Mouse (Mus musculus) forebrain, embryonic 14.5 days (tissue): Measurements from ENCODE around the gene Cilp2. TPM values are rescaled to one million over a fixed set of nuclear protein-coding genes. Genes with fewer than 3 reads are reported as not detected.

Experiments used
- ATAC-seq: fragments of 200-750 bp; cut with Nextera tagmentation; 2 replicates; pipeline ENCODE4 v1.8.0; 2017; ENCODE audit warnings: mild to moderate bottlenecking, moderate library complexity
- DNase-seq: peaks from one replicate; pipeline ENCODE4 v3.0.0-alpha.2; 2015; ENCODE audit warnings: low spot score
- H3K27ac ChIP-seq: fragments of 300-500 bp; sonication (generic); 2 replicates; pipeline ENCODE4 v1.5.1; 2014; ENCODE audit warnings: low read depth, mild to moderate bottlenecking, control low read depth, low read length, moderate library complexity
- H3K27me3 ChIP-seq: fragments of 300-500 bp; sonication (generic); replicated peaks from 2 replicates; pipeline ENCODE4 v1.6.1; 2014; ENCODE audit warnings: low read length, control low read depth, mixed read lengths; ENCODE audit not compliant: control insufficient read depth, insufficient read depth
- H3K36me3 ChIP-seq: fragments of 300-500 bp; sonication (generic); 2 replicates; pipeline ENCODE4 v1.6.1; 2014; ENCODE audit warnings: low read length, control low read depth; ENCODE audit not compliant: control insufficient read depth, insufficient read depth
- H3K4me1 ChIP-seq: fragments of 300-500 bp; sonication (generic); 2 replicates; pipeline ENCODE4 v1.6.1; 2014; ENCODE audit warnings: antibody characterized with exemption, low read length, control low read depth; ENCODE audit not compliant: control insufficient read depth, insufficient read depth
- H3K4me2 ChIP-seq: fragments of 300-500 bp; sonication (generic); 2 replicates; pipeline ENCODE4 v1.6.1; 2014; ENCODE audit warnings: mild to moderate bottlenecking, control low read depth, low read length
- H3K4me3 ChIP-seq: fragments of 300-500 bp; sonication (generic); 2 replicates; pipeline ENCODE4 v1.5.1; 2014; ENCODE audit warnings: low read depth, low read length, control low read depth
- H3K9ac ChIP-seq: fragments of 300-500 bp; sonication (generic); 2 replicates; pipeline ENCODE4 v1.6.1; 2014; ENCODE audit warnings: mild to moderate bottlenecking, low read length, control low read depth, moderate library complexity
- H3K9me3 ChIP-seq: fragments of 300-500 bp; sonication (generic); replicated peaks from 2 replicates; pipeline ENCODE4 v1.6.1; 2016; ENCODE audit warnings: low read length, control low read depth, mixed read lengths; ENCODE audit not compliant: control insufficient read depth
- WGBS: fragments of 180-500 bp; shearing (Covaris S2); extraction: QIAGEN DNeasy Blood & Tissue Kit; methylation state at CpG from one replicate; pipeline ENCODE4 v1.1.7; 2014; 5-methylcytosine and 5-hydroxymethylcytosine counted together
- polyA plus RNA-seq: library from polyadenylated mRNA; unstranded; fragments of >200 nt; fragmentation: Nextera tagmentation; extraction: Ambion mirVana; gene quantifications from 2 replicates; pipeline ENCODE4 v1.2.1, GENCODE M21; 2014

Gene Cilp2
- 2.0 and 2.6 TPM in 2 replicates for polyA plus RNA-seq

GRCm38 (mm10) chr8:69887289-69888243 lies at the start of gene Cilp2:
Cilp2 (minus strand) TSS chr8:69887687.
- ATAC-seq (no peak), DNase-seq (no peak)
- H3K4me3 ChIP-seq = peak within 1 kb of the TSS; percentile 16
- whole genome bisulfite sequencing = under 1% methylated on average over 58 of the region's 60 CpGs
- H3K9me3 ChIP-seq = no peaks in the 10 kb centered on the region
- no peak within 1 kb of the TSS for H3K27ac ChIP-seq
- H3K4me2 ChIP-seq = peak within 1 kb of the TSS; percentile 39
- H3K4me1 ChIP-seq = peaks cover 2% of the 10 kb centered on the region
- peak within 1 kb of the TSS; percentile 29; the same call in 1 of the 2 replicates for H3K9ac ChIP-seq
- 0 out of 2 replicates have a peak, but pooled peaks cover 2% of the 10 kb centered on the region for H3K36me3 ChIP-seq
- H3K27me3 ChIP-seq = peaks cover 82% of the 10 kb centered on the region

GRCm38 (mm10) chr8:69936050-69936794 lies 48.7 kb upstream of the Cilp2 start:
- no peak overlapping the region for H3K9ac ChIP-seq
- H3K36me3 ChIP-seq = peaks cover 12% of the 10 kb centered on the region
- H3K27ac ChIP-seq = no peak overlapping the region
- no peak overlapping the region for H3K4me3 ChIP-seq
- no peaks in the 10 kb centered on the region for H3K4me1 ChIP-seq
- WGBS = 66% methylated on average over 7 of the region's 7 CpGs
- H3K4me2 ChIP-seq = no peak overlapping the region
- no peaks in the 10 kb centered on the region for H3K9me3 ChIP-seq
- DNase-seq (peak; percentile 64), ATAC-seq (peak; percentile 29; the same call in 1 of the 2 replicates)
- H3K27me3 ChIP-seq = no peaks in the 10 kb centered on the region

- no peaks in the 10 kb centered on the region for H3K27me3 ChIP-seq
- 83% methylated on average over 3 of the region's 3 CpGs for WGBS
- H3K4me3 ChIP-seq = no peak overlapping the region
- ATAC-seq = no peak
- H3K4me1 ChIP-seq = no peaks in the 10 kb centered on the region
- DNase-seq = no peak
- H3K27ac ChIP-seq = no peak overlapping the region
- peaks cover 12% of the 10 kb centered on the region for H3K36me3 ChIP-seq
- no peaks in the 10 kb centered on the region for H3K9me3 ChIP-seq
- no peak overlapping the region for H3K4me2 ChIP-seq
- no peak overlapping the region for H3K9ac ChIP-seq
These were observed 47.9 kb upstream of the Cilp2 start for GRCm38 (mm10) chr8:69935431-69935830.

- H3K9ac ChIP-seq = no peak overlapping the region
- no peak overlapping the region for H3K27ac ChIP-seq
- 93% methylated on average over 5 of the region's 5 CpGs for WGBS
- H3K4me3 ChIP-seq = no peak overlapping the region
- H3K27me3 ChIP-seq = no peaks in the 10 kb centered on the region
- DNase-seq = no peak
- no peak for ATAC-seq
- peaks cover 9% of the 10 kb centered on the region for H3K36me3 ChIP-seq
- H3K4me1 ChIP-seq = no peaks in the 10 kb centered on the region
- no peak overlapping the region for H3K4me2 ChIP-seq
- no peaks in the 10 kb centered on the region for H3K9me3 ChIP-seq
These were observed 47.1 kb upstream of the Cilp2 start for GRCm38 (mm10) chr8:69934582-69934981.

GRCm38 (mm10) chr8:69933811-69934210 lies 46.3 kb upstream of the Cilp2 start:
- DNase-seq (no peak), ATAC-seq (no peak)
- Histone ChIP-seq H3K4me1 (no peaks in the 10 kb centered on the region), H3K4me3 (no peak overlapping the region), H3K27ac (no peak overlapping the region), H3K9me3 (no peaks in the 10 kb centered on the region), H3K36me3 (peaks cover 9% of the 10 kb centered on the region), H3K4me2 (no peak overlapping the region), H3K27me3 (no peaks in the 10 kb centered on the region), H3K9ac (no peak overlapping the region)
- 94% methylated on average over 2 of the region's 2 CpGs for WGBS

- H3K27ac ChIP-seq = no peak overlapping the region
- no peak overlapping the region for H3K4me2 ChIP-seq
- H3K9me3 ChIP-seq = no peaks in the 10 kb centered on the region
- H3K4me1 ChIP-seq = no peaks in the 10 kb centered on the region
- ATAC-seq (no peak), DNase-seq (no peak)
- no peak overlapping the region for H3K4me3 ChIP-seq
- H3K9ac ChIP-seq = no peak overlapping the region
- no peaks in the 10 kb centered on the region; the same call in 1 of the 2 replicates for H3K36me3 ChIP-seq
- no peaks in the 10 kb centered on the region for H3K27me3 ChIP-seq
These were observed 39.4 kb upstream of the Cilp2 start for GRCm38 (mm10) chr8:69926901-69927300.

GRCm38 (mm10) chr8:69923986-69924385 lies 36.5 kb upstream of the Cilp2 start:
- Histone ChIP-seq H3K27ac (no peak overlapping the region), H3K9ac (no peak overlapping the region), H3K4me2 (no peak overlapping the region), H3K27me3 (no peaks in the 10 kb centered on the region), H3K4me1 (peaks cover 6% of the 10 kb centered on the region; the same call in 1 of the 2 replicates), H3K4me3 (no peak overlapping the region), H3K9me3 (no peaks in the 10 kb centered on the region), H3K36me3 (no peaks in the 10 kb centered on the region; the same call in 1 of the 2 replicates)
- 91% methylated on average over 1 of the region's 1 CpGs for WGBS
- ATAC-seq (no peak), DNase-seq (no peak)

GRCm38 (mm10) chr8:69921141-69921540 lies 33.7 kb upstream of the Cilp2 start:
- no peak overlapping the region for H3K4me2 ChIP-seq
- H3K27ac ChIP-seq = peak overlapping the region; percentile 49; the same call in 1 of the 2 replicates
- WGBS = 80% methylated on average over 2 of the region's 2 CpGs
- ATAC-seq = no peak
- H3K36me3 ChIP-seq = peaks cover 16% of the 10 kb centered on the region
- DNase-seq = no peak
- H3K9me3 ChIP-seq = no peaks in the 10 kb centered on the region
- no peaks in the 10 kb centered on the region for H3K27me3 ChIP-seq
- H3K9ac ChIP-seq = no peak overlapping the region
- peaks cover 6% of the 10 kb centered on the region; the same call in 1 of the 2 replicates for H3K4me1 ChIP-seq
- H3K4me3 ChIP-seq = no peak overlapping the region
